Mouse (Mus musculus): ENCODE results near the gene Klhl2. TPM values are rescaled to one million over a fixed set of nuclear protein-coding genes. Genes with fewer than 3 reads are reported as not detected.

The Klhl2 gene
- polyA plus RNA-seq, 1 experiment from 2014 or later = 37.4 TPM

Other genes with a start within 250 kb of the Klhl2 start
- gene Cpe, start 157.0 kb downstream of the Klhl2 start, polyA plus RNA-seq (2015; fragmentation: Nextera tagmentation; extraction: Ambion mirVana) = 686 and 775 TPM in 2 replicates
- gene Msmo1, start 116.2 kb downstream of the Klhl2 start, polyA plus RNA-seq (2015; fragmentation: Nextera tagmentation; extraction: Ambion mirVana) = 140 and 152 TPM in 2 replicates
- 36.4 and 37.9 TPM in 2 replicates for gene Tmem192, start 97.2 kb upstream of the Klhl2 start, polyA plus RNA-seq (2015; fragmentation: Nextera tagmentation; extraction: Ambion mirVana)
- 0.10 and 0.15 TPM in 2 replicates for gene Trim75, start 137.8 kb upstream of the Klhl2 start, polyA plus RNA-seq (2015; fragmentation: Nextera tagmentation; extraction: Ambion mirVana)
- gene Trim61, start 168.5 kb upstream of the Klhl2 start, polyA plus RNA-seq (2015; fragmentation: Nextera tagmentation; extraction: Ambion mirVana) = 0.32 and 0.42 TPM in 2 replicates
- not detected in 2 replicates for gene Trim60, start 168.6 kb upstream of the Klhl2 start, polyA plus RNA-seq (2015; fragmentation: Nextera tagmentation; extraction: Ambion mirVana)
- gene Apela, start 187.3 kb upstream of the Klhl2 start, polyA plus RNA-seq (2015; fragmentation: Nextera tagmentation; extraction: Ambion mirVana) = 2.9 and 4.6 TPM in 2 replicates
- not detected in 2 replicates for gene Gm10663, start 225.0 kb upstream of the Klhl2 start, polyA plus RNA-seq (2015; fragmentation: Nextera tagmentation; extraction: Ambion mirVana)